Mouse (Mus musculus) spleen, adult 2 months (tissue): Measurements from ENCODE around the gene Scml4.

Experiments used
- CTCF ChIP-seq: fragments of 200-500 bp; IDR thresholded peaks from 2 replicates; pipeline ENCODE4 v1.5.1; 2011; ENCODE audit warnings: mild to moderate bottlenecking, inconsistent platforms; ENCODE audit not compliant: insufficient read depth, insufficient read length, insufficient replicate concordance; ENCODE audit errors: extremely low read depth
- POLR2A ChIP-seq: fragments of 200-500 bp; IDR thresholded peaks from 2 replicates; pipeline ENCODE4 v1.6.1; 2011; ENCODE audit warnings: low read depth, low read length, inconsistent platforms

DNA sequence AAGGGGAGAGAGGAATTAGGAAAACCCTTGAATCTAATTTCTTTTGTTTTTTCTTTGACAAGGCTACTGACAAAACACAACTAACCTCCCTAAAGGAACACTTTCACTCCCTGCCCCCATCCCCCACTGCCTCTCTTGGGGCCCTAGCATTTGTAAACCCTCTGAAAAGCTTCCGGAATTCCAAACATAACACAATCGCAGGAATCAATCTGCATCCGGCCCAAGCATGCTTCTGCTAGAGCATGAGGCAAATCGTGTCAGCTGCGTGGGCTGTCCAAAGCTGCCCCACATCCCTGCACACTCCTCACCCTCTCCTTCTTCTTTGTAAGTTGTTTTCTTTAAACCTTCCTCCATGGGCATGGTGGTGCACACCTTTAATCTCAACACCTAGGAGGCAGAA lies 4.9 kb upstream of the Scml4 start:
- no peak for TF ChIP-seq CTCF
- TF ChIP-seq POLR2A: no peak
